Mouse (Mus musculus) gastrocnemius, postnatal 10 days (tissue): ENCODE results near the gene Coro2a. TPM values are rescaled to one million over a fixed set of nuclear protein-coding genes. Genes with fewer than 3 reads are reported as not detected.
A peak's percentile ranks its signal among the peaks of the same experiment; 100 is the strongest.
"Not testable (repeated sequence)": the region's sequence is repeated elsewhere in the genome, so short reads cannot be mapped to it uniquely, and the experiment has no call there.

ENCODE experiments used
- DNase-seq: peaks from one replicate; pipeline ENCODE4 v3.0.0; 2021; ENCODE audit warnings: mixed read lengths
- total RNA-seq, 2 experiments: library from RNA; stranded (reverse); gene quantifications; 2 replicates each; pipeline ENCODE4 v1.2.3; 2021

Coro2a gene
- total RNA-seq, 2 experiments from 2014 or later: 0.40 to 0.52 TPM

DNA sequence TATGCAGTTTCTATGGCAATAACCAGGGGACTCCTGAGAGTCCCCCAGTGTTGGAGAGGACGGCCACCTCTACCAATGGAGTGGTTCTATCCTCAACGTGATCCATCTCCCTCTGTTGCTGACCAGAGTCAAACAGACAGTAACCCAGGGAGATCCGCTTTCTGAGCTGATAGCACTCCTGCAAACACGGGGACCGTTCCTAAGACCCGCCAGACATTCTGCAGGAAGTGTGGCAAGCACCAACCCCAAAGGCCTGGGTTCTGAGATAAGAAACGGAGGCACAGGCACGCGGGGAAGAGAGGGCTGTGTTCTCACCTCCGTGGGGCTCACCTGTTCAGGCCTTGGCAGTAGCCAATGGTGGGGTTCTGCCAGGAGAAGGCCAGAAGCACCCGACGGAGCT is 11.6 kb upstream of the Coro2a start:
- no peak for DNase-seq

GRCm38 (mm10) chr4:46611181-46611580 is 9.2 kb upstream of the Coro2a start:
- peak; percentile 85 for DNase-seq

GRCm38 (mm10) chr4:46607601-46608000 is 5.6 kb upstream of the Coro2a start:
- no peak for DNase-seq

DNA sequence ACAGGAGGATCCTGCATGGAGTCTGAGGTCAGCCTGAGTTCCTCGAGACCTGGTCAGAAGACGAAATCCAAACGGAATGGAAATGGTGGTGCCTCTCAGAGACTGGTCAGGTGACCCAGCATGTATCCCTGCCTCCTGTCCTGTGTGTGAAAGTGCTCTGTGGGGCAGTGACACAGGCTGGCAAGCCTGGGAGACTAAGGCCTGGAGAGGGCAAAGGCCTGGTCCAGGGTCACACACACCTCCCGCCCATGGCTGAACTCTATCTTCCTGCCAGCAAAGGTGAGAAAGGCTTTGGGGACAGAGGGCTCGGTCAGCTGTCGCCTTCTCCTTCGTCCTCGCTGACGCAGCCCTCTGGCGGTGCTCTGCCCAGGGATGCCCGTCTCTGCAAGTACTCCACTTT is 3.4 kb upstream of the Coro2a start:
- DNase-seq: no peak

DNA sequence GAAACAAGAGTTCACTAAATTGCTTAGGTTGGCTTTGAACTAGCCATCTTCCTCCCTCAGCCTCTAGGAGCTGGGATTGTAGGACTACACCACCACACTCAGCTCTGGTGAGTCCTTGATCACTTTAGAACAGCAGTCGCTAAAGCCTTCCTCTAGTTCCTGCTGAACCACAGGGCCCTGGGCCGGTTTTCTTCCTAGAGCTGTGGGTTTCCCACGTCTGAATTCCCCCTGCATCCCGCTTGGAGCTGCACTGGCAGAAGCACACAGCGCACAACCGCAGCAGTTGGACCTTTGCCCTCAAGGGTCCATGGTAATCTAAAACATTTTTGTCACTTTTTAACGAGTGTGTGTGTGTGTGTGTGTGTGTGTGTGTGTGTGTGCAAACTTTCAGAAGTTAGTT is 702 bp upstream of the Coro2a start:
- DNase-seq: peak; percentile 4

DNA sequence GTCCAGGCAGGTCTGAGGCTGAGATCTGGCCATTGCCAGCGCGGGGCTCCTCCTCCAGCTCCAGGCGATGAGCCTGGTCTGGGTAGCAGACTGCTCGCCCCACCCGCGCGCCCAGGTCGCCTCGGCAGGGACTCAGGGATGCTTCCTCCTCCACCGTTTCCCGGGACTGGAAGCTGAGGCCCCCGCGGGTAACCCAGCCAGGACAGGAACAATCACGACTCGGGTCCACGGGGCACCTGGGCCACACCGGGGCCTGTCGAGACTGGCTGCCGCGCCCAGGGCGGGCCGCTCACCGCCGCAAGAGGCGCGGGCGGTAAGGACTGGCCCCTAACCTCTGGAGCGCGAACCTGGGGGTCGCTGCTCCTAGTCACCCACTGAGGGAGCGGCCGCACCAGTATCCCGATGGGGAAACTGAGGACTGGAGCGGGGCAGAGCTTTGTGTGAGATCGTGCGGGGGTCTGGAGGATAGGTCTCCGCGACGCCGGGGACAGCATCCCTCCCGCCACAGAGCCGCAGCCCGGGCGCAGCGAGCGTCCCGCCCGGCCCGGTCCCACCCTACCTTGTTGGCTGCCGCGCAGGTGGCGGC is 651 bp downstream of the Coro2a start:
- peak; percentile 24 for DNase-seq

DNA sequence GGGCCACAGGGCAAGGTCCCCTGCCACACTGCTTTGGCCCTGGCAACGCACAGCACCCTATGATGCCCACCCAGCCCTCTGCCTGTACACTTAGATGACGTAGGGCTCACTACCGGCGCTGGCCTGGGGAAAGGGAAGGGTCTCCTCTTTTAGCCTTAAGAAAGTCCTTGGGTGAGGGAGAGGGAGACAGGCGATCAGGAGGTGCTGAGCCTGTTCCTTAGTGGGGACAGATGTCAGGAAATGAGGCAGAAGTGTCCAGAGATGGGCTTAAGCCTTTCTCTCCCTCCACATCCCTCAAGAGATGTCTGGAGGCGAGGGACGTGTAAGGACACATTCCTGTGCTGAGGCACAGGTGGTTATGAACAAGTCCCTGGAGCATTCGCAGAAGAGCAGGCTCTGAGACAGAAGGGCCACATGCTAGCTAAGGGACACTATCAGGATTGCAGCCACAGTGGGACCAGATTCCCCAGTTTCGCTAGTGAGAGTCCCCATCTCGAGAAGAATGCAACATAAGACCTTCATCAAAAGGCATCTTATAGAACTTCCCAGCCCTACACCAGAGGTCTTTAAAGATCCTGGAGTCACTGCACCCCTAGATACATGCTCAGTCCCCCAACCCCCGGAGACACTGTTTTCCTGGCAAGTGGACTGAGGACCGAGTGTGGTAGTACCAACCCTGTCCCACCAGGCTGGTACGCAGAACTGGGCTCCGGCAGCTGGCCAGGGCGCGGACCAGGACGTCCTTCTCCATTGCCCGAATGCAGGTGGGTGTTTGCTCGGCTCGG is 1.3 kb downstream of the Coro2a start:
- peak; percentile 2 for DNase-seq

DNA sequence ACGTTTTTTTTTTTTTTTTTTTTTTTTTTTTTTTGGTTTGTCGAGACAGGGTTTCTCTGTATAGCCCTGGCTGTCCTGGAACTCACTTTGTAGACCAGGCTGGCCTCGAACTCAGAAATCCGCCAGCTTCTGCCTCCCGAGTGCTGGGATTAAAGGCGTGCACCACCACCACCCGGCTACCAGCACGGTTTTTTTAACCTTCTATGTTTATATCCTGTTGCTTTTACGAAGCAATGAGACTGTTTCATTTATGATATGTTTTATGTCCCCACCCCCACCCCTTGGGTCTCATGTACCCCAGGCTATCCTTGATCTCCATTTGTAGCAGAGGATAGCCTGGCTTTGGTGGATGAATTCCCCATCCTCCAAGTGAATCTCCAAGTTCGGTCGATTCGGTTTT is 2.4 kb downstream of the Coro2a start:
- not testable (repeated sequence) for DNase-seq

- DNase-seq: peak; percentile 3
These were observed 3.0 kb downstream of the Coro2a start for GRCm38 (mm10) chr4:46598981-46599380.

GRCm38 (mm10) chr4:46598111-46598510 is 3.9 kb downstream of the Coro2a start:
- DNase-seq: peak; percentile 2

GRCm38 (mm10) chr4:46597286-46597961 is 4.6 kb downstream of the Coro2a start:
- DNase-seq: peak; percentile 1

DNA sequence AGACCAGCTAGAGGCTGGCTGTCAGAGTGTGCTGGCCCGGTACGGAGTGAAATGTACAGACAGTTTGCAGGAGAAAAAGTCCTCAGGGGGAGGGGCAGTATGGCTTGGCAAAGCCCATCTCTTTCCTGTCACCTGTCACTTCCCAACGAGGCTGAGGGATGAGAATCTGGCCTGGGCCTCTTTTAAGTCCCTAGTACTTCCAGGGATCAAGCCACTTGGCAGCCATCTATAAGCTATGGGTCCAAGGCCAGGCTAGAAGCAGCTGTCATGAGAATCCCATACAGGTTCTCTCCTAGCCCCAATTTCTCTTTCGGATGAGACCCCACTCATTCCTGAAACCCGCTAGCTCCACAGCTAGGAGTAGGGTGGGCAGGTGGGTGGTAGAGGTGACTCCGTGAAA is 5.6 kb downstream of the Coro2a start:
- DNase-seq: peak; percentile 8

- DNase-seq: no peak
These were observed 7.9 kb downstream of the Coro2a start for GRCm38 (mm10) chr4:46594131-46594530.

GRCm38 (mm10) chr4:46593472-46593871 is 8.5 kb downstream of the Coro2a start:
- peak; percentile 1 for DNase-seq

GRCm38 (mm10) chr4:46591833-46592520 is 10.0 kb downstream of the Coro2a start:
- DNase-seq: peak; percentile 26

GRCm38 (mm10) chr4:46590810-46591209 is 11.2 kb downstream of the Coro2a start:
- DNase-seq: no peak

GRCm38 (mm10) chr4:46589946-46590684 is 11.9 kb downstream of the Coro2a start:
- DNase-seq: peak; percentile 1

DNA sequence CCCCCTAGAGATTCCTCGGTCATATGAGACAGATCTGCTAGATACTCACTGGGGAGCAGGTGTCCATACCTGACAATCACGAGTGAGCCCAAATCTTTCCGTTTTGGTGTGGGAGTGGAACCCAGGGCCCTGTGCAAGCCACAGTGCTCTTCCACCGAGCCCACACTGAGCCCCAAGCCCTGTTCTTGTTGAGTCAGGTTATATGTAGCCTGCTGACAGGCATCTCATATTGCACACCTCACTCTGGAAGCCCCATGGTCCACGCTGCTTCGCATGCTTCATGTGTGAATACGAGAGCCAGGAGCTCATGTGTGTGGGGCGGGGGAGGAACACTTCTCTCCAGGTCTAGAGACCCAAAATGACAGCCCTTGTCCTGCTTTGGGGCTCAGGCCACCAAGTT is 12.9 kb downstream of the Coro2a start:
- DNase-seq: no peak

GRCm38 (mm10) chr4:46586473-46586872 is 15.5 kb downstream of the Coro2a start:
- no peak for DNase-seq

GRCm38 (mm10) chr4:46585811-46586190 is 16.2 kb downstream of the Coro2a start:
- DNase-seq: no peak

- DNase-seq: no peak
These were observed 16.8 kb downstream of the Coro2a start for GRCm38 (mm10) chr4:46585041-46585810.
